Mouse (Mus musculus) frontal cortex, postnatal 14 days (tissue): ENCODE results near the gene Slc6a21.

Experiments used
- DNase-seq, 2 experiments: peaks; one replicate each; pipeline ENCODE4 v3.0.0; 2022; ENCODE audit warnings: low spot score in 2 of 2

The Slc6a21 gene

DNA sequence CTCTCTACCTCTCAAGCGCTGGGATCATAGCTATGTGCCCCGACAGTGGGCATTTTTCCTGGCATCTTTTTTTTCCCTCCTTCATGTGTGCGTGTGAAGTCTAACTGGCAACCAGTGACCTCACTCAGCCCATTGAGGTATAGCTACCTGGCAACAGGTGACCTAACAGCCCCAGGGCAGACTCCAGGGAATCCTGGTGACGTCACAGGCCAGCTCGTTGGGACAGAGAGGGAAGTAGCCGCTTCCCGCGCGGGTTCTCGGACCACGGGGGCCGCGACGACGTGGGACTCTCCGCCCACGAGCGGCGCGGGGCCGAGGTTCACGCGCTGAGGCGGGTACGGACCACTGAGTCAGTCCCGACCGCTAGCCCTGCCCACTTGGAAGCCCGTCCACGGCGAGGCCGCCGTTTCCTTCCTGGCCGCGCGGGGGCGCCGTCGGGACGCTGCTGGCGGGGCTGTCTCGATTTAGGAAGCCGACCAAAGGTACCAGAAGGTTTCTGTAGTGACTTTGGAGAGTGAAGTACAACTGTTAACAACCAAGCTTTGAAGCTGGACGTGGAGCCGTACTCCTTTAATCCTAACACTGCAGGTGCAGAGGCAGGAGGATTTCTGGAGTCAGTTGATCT lies at the start of gene Slc6a21:
Gene Slc6a21, plus strand, starts transcription at position 378 of the 625 bp plus-strand sequence.
- peak; percentile 46 to 69 for DNase-seq

DNA sequence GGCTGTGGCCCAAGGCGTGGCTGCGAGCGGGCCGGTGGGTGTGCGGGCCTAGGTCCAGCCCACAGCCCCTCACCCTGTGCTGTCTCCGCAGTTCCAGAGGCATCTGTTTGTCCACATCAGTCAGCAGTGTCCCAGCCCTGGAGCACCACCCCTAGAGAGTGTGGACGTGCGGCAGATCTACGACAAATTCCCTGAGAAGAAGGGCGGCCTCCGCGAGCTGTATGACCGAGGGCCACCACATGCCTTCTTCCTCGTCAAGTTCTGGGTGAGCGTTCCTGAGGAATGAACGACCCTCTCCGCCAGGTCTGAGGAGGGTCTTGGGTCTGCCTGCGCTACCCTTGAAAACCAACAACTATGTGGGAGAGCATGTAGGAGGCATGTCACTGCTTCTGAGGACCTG lies 48.8 kb upstream of the Slc6a21 start:
- DNase-seq: no peak

- DNase-seq: no peak
Observed at GRCm38 (mm10) chr7:45229046-45229445, 48.3 kb upstream of the Slc6a21 start.

DNA sequence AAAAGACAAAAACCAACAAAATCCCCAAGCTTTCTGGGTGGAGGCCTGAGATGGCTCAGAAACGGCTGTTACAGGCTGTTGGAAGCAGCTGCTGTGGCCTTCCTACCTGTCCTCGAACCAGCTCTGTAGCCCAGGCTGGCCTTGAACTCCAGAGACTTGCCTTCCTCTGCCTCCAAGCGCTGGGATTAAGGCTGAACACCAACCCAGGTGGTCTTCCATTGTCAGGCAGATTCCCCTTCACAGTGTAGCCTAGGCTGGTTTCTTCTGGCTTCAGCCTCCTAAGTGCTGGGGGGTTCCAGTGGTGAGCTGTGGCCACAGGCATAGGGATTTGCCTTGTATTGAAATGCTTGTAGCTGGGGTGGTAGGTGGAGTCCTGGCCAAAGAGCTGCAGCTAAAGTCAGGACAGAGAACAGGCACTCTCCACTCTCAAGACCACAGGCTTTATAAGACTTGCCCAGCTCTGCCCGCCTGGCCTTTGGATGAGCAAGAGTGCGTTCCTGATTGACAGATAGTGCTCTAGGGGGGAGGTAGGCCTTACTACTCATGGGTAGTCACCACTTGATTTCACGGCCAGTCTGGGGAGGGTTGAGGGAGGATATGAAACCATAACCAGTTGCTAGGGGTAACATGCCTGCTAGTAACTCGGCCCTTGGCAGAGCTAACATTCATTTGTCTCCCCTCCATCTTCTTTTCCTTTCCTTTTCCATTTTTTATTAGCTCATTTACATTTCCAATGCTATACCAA lies 47.7 kb upstream of the Slc6a21 start:
- no peak for DNase-seq

- DNase-seq: no peak
Observed at GRCm38 (mm10) chr7:45231192-45231591, 46.1 kb upstream of the Slc6a21 start.

DNA sequence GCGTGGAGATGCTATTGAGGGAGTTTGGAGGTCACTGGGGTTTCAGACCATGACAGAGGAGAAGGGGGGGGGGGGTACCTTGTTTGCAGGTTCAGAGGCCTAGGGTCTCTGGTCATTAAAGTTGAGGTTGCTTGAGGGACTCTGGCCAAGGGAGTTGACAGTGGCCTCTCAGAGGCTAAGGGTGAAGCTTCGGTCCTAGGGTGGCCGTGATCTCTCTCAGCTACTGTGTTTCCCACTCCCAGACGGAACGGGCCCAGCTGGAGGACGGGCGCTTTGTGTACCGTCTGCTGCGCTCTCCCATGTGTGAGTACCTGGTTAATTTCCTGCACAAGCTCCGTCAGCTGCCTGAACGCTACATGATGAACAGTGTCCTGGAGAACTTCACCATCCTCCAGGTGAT lies 45.4 kb upstream of the Slc6a21 start:
- DNase-seq: no peak

DNA sequence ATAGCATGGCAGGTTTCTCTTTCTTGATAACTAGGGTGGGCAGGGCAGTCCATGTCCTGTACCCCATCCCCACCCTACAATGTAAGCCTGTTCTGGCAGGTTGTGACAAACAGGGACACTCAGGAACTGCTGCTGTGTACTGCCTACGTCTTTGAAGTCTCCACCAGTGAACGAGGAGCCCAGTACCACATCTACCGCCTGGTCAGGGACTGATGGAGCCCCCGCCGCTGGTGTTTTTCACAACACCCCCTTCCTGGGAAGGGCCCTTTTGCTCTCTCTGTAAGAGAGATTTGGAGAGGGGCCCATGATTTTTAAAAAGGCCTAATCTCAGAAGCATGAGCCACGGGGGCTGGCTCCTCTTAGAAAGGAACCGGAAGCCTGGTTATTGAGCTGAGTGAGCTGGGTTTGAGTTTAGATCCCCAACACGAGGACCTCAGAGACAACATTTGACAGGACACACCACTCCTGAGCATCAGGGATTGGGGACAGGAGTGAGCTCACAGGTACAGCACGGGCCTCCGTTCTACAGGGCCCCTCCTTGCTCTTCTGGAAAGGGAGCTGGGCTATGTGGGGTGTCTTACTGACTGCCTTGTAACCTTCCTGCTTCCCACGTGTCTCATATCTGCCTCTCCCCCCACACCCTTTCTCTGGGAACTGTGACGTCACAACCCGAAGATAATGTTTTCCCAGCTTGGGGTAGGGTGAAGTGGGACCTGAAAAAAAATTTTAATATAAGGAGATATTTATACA lies 44.4 kb upstream of the Slc6a21 start:
- DNase-seq: peak in 1 of 2 experiments; percentile 23

DNA sequence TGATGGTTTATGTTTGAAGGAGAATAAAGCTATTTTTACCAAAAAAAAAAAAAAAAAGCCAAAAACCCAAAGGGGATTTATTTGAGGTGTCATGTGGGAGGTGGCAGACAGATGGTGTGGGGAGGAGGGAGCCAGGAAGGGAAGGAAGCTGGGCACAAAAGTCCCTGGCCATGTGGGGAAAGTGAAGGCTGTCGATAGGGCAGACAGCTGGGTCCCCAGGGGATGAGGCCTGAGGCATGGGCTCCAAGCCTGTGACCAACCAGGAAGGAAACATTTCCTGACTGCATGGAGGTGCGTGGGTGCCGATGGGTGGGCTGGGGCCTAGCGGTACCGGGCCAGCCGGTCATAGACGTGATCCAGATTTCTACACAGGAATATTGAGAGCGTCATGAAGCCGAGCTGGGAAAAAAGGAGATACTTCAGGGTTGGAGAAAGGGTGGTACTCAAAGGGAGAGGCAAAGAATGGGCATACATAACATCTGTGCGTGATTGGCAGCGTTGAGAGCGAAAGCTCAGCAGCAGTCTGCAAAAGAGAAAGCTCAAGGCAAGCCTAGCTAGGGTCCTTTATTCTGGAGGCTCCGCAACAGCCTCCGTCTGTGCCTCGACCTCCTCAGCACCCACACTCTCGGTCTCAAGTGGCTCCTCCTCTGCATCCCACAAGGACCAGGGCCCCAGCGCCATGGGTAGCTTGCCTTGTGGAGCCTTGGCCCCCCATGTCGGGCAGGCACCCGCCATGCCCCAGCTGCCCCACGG lies 43.6 kb upstream of the Slc6a21 start:
- DNase-seq: peak; percentile 62 to 74

GRCm38 (mm10) chr7:45234333-45234841 lies 42.9 kb upstream of the Slc6a21 start:
- no peak for DNase-seq

GRCm38 (mm10) chr7:45234922-45235571 lies 42.3 kb upstream of the Slc6a21 start:
- DNase-seq: peak in 1 of 2 experiments; percentile 19

DNA sequence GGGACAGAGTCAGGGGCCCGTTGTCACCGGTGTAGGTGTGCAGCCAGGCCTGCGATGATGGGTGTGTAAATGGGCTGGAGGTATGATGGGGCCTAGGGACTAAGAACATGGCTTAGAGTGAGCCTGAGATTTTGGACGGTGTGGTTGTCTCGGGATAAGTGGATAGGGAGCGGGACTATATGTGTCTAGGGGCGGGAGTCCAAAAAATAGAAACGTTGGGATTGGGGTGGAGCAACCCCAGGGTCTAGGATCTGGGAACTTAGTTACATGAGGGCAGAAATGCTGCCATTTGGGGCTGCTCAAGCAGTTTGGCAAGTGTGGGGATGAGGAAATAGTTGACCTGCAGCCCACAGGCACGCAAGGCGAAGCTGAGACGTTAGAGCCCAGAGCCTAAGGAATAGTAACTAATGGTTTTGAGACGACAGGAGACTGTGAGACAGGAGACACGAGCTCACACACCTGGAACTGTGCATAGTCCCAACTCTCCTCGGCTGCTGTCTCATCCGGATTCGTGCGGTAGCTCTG lies 41.6 kb upstream of the Slc6a21 start:
- DNase-seq: no peak

- DNase-seq: no peak
Observed at GRCm38 (mm10) chr7:45237747-45238699, 39.3 kb upstream of the Slc6a21 start.

- no peak for DNase-seq
Observed at GRCm38 (mm10) chr7:45238723-45239496, 38.4 kb upstream of the Slc6a21 start, which contains the start of gene Cd37. Cd37 (minus strand) TSS chr7:45239115.

GRCm38 (mm10) chr7:45240109-45240508 lies 37.2 kb upstream of the Slc6a21 start:
- no peak for DNase-seq

GRCm38 (mm10) chr7:45240633-45241388 lies 36.5 kb upstream of the Slc6a21 start, which contains the start of gene Slc6a16:
Slc6a16 (plus strand) TSS chr7:45241085.
- peak in 1 of 2 experiments; percentile 61 for DNase-seq

- no peak for DNase-seq
Observed at GRCm38 (mm10) chr7:45241389-45241749, 35.9 kb upstream of the Slc6a21 start.

DNA sequence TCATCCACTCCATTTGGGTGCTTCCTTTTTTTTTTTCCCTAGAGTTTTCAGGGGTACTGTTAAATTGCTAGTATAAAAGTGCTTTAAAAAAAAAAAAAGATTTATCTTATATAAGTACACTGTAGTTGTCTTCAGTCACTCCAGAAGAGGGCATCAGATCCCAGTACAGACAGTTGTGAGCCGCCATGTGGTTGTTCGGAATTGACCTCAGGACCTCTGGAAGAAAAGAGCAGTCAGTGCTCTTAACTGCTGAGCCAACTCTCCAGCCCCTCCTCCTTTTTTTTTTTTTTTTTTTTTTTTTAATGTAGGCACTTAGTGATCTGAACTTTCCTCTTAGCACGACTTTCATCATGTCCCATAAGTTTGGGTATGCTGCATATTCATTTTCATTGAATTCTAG lies 29.6 kb upstream of the Slc6a21 start:
- DNase-seq: no peak

DNA sequence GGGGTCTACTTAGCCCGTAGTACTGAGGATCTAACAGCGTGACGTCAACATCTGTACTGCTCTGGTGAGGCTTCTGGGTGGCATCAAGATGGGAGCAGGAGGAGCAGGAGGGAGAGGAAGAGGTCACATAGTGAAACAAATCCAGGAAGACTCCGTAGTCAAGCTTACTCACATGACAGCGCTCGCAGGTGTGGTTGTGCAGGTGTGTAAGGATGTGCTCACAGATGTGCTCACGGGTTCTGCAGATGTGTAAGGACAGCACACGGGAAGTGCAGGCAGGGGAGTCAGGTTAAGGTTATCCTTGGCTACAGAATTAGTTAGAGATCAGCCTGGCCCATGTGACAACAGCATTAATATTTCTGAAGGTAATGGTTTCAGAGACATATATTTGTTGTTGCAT lies 23.5 kb upstream of the Slc6a21 start:
- DNase-seq: no peak
